Mouse (Mus musculus): ENCODE results near the gene Pak1.

Gene Pak1

GRCm38 (mm10) chr7:97845546-97845945 is 57.2 kb downstream of the Pak1 start:
- in situ Hi-C loops (cut with MboI, MseI) = loop anchor here in 1 of 2 experiments (5.0 kb wide), 1 partner anchor 98 kb away; no protein-coding TSS in a partner anchor

GRCm38 (mm10) chr7:97846539-97846938 is 58.2 kb downstream of the Pak1 start:
- in situ Hi-C loops (cut with MboI, MseI) = loop anchor here in 1 of 2 experiments (5.0 kb wide), 1 partner anchor 99 kb away; no protein-coding TSS in a partner anchor

GRCm38 (mm10) chr7:97849557-97849956 is 61.2 kb downstream of the Pak1 start:
- in situ Hi-C loops (cut with MboI, MseI) = loop anchor here in 1 of 2 experiments (5.0 kb wide), 1 partner anchor 102 kb away; no protein-coding TSS in a partner anchor

GRCm38 (mm10) chr7:97850331-97850730 is 62.0 kb downstream of the Pak1 start:
- in situ Hi-C loops (cut with MboI, MseI) = no loop called here

GRCm38 (mm10) chr7:97863512-97863911 is 75.2 kb downstream of the Pak1 start:
- in situ Hi-C loops (cut with MboI, MseI) = no loop called here

GRCm38 (mm10) chr7:97864531-97864930 is 76.2 kb downstream of the Pak1 start:
- in situ Hi-C loops (cut with MboI, MseI) = no loop called here

GRCm38 (mm10) chr7:97867866-97868265 is 79.5 kb downstream of the Pak1 start:
- in situ Hi-C loops (cut with MboI, MseI) = no loop called here

- in situ Hi-C loops (cut with MboI, MseI) = no loop called here
Measured at GRCm38 (mm10) chr7:97868766-97869165, 80.4 kb downstream of the Pak1 start.

- in situ Hi-C loops (cut with MboI, MseI) = no loop called here
Measured at GRCm38 (mm10) chr7:97872396-97872795, 84.1 kb downstream of the Pak1 start.

GRCm38 (mm10) chr7:97873317-97873716 is 85.0 kb downstream of the Pak1 start:
- in situ Hi-C loops (cut with MboI, MseI) = no loop called here

- in situ Hi-C loops (cut with MboI, MseI) = no loop called here
Measured at GRCm38 (mm10) chr7:97877846-97878538, 89.7 kb downstream of the Pak1 start.

GRCm38 (mm10) chr7:97911646-97912045 is 123.3 kb downstream of the Pak1 start:
- in situ Hi-C loops (cut with MboI, MseI) = no loop called here

GRCm38 (mm10) chr7:97914833-97915516 is 126.6 kb downstream of the Pak1 start:
- in situ Hi-C loops (cut with MboI, MseI) = no loop called here

- in situ Hi-C loops (cut with MboI, MseI) = no loop called here
Measured at GRCm38 (mm10) chr7:97919742-97920141, 131.4 kb downstream of the Pak1 start, which contains the start of gene Gdpd4. Gdpd4 (plus strand) TSS chr7:97919955.

- in situ Hi-C loops (cut with MboI, MseI) = no loop called here
Measured at GRCm38 (mm10) chr7:97925819-97926218, 137.5 kb downstream of the Pak1 start.

- in situ Hi-C loops (cut with MboI, MseI) = no loop called here
Measured at GRCm38 (mm10) chr7:97926978-97927377, 138.6 kb downstream of the Pak1 start.

GRCm38 (mm10) chr7:97944485-97944884 is 156.1 kb downstream of the Pak1 start:
- in situ Hi-C loops (cut with MboI, MseI) = no loop called here

Measured in T-helper 17 cell (primary cell).